Mouse (Mus musculus) olfactory bulb, adult 2 months (tissue): ENCODE measurements around the gene Sertad1.

Source experiments
- CTCF ChIP-seq: fragments of 200-500 bp; IDR thresholded peaks from 2 replicates; pipeline ENCODE4 v1.5.1; 2012; ENCODE audit warnings: low read depth, mild to moderate bottlenecking, low read length, moderate library complexity; ENCODE audit not compliant: insufficient read depth
- POLR2A ChIP-seq: fragments of 200-500 bp; IDR thresholded peaks from 2 replicates; pipeline ENCODE4 v1.6.1; 2012; ENCODE audit warnings: mild to moderate bottlenecking, low read depth, low read length, moderate library complexity; ENCODE audit not compliant: insufficient read depth

- TF ChIP-seq CTCF (no peak), POLR2A (no peak)
These were observed 44.2 kb downstream of the Sertad1 start for GRCm38 (mm10) chr7:27530937-27531336.
